Mouse (Mus musculus) neutrophil, adult 5-6 weeks (primary cell): ENCODE measurements around the gene Gm438. TPM values are rescaled to one million over a fixed set of nuclear protein-coding genes. Genes with fewer than 3 reads are reported as not detected.
"Not testable (repeated sequence)": the region's sequence is repeated elsewhere in the genome, so short reads cannot be mapped to it uniquely, and the experiment has no call there.

Source experiments
- ATAC-seq: fragments of 151-379, 151-347 bp; 2 replicates; pipeline ENCODE4 v1.8.0; 2017; ENCODE audit warnings: mild to moderate bottlenecking, moderate TSS enrichment; ENCODE audit not compliant: insufficient number of reproducible peaks, poor library complexity, low FRiP score, severe bottlenecking; ENCODE audit errors: extremely low read depth
- total RNA-seq: library from RNA; stranded (forward); fragments of 200-1000 nt; gene quantifications from 2 replicates; pipeline ENCODE4 v1.2.3, GENCODE M21; 2017

Gm438 gene
- total RNA-seq = not detected in 2 replicates

DNA sequence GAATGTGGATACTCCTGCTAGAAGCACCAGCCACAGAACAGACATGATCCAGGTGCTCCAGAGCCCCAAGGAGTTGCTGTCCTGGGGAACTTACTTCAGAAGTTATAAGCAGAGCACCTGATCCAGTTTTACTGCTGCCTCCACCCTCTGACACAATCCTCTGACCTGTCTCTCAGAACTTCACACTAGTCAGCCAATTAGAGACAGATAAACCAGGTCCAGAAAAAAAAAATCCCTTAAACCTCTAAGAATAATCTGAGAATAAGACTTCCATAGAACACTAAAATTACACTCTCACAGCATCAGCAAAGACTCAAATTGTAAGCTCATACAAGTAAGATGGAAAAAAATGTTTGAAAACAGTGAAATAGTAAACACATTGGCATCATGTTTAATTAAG, at the start of gene Gm438:
TSS of gene Gm438 (minus strand) at position 101 of the 400 bp plus-strand sequence.
- ATAC-seq = no peak

DNA sequence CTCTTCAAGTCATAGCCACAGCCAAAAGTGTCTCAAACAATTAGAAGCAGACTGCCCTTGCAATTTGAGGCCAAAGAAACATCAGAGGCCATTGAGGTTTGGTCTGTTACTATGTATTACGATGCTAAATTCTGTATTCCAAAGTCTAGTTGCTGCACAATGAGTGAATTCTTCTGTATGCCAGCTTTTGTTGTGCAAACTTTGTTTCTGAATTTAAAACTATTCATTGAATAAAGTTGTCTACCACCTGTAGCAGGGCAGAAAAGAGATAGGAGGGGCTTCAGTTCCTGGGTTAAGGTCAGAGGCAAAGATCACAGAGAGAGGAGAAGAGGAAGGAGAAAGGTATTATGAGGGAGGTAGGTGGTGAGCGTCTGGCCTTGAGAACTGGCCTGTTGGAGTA, 38.3 kb upstream of the Gm438 start:
- no peak for ATAC-seq

DNA sequence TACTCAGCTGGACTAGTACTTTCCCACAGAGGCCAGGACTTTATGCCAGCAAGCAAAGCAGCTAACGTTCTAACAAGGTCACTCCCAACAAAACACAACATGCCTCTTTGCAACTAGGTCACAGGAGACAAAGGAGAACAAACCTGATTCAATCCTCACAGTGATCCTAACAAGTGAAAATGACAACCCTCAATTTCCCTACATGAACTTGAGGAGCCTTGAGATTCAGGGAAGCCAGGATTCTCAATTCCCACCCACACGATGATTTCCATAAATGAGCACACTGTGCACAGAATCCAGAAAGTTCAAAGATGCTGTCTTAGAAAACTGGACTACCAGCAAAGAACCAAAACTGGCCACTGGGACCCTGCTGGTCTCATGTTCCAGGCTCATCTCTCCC, 37.6 kb upstream of the Gm438 start:
- ATAC-seq = no peak

DNA sequence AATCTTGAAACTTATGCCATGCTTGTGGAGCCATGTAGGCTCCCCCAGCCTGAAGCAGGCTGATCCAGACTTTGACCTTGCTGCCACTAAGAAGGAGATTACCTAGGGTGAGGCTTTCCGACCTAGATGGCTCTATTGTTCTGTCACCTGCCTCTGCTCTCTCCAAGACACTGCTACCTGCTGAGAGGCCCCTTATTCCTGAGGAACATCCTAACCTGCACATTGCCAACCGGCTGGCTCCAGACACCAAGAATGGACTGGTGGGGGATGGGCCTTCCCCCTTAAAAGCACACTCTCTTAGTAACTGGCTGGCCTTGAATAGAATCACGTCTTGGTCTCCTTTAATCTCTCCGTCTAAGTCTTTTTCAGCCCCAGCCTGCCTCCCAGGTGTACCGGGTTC, 20.8 kb upstream of the Gm438 start:
- ATAC-seq = not testable (repeated sequence)

DNA sequence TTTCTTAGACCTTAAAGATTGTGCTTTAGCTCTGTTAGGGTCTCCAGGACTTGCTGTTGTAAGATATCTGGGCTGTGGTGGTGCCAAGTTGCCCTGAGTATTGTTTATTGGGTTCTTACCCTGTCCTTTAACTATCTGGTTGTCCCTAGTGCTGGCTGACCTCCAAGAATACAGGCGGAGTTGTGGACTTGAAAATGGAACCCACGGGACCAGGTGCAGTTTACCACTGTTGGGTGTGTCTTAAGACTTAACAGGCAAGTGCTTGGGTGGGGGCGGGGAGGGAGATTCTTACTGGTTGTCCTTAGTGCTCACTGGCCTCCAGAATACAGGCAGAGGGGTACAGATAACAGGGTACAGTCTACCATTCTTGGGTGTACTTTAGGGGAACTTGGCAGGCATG, 17.2 kb upstream of the Gm438 start:
- no peak for ATAC-seq

DNA sequence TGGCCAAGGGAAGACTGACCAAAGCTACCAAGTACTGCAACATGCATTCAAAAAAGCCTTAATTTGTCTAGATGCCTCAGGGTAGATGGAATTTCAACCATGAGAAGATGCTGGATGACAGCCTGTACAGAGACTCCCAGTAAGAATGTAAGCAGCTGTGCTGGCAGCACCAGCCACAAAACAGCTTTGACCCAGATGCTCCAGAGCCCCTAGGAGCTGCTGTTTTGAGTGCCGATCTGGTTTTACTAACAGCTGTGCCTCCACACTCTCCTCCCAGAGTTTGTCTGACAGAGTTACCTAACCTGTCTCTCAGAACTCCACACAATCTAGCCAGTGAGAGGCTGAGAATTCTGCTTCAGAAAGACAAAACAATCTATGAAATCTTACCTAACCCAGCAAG, 3.8 kb upstream of the Gm438 start:
- no peak for ATAC-seq

DNA sequence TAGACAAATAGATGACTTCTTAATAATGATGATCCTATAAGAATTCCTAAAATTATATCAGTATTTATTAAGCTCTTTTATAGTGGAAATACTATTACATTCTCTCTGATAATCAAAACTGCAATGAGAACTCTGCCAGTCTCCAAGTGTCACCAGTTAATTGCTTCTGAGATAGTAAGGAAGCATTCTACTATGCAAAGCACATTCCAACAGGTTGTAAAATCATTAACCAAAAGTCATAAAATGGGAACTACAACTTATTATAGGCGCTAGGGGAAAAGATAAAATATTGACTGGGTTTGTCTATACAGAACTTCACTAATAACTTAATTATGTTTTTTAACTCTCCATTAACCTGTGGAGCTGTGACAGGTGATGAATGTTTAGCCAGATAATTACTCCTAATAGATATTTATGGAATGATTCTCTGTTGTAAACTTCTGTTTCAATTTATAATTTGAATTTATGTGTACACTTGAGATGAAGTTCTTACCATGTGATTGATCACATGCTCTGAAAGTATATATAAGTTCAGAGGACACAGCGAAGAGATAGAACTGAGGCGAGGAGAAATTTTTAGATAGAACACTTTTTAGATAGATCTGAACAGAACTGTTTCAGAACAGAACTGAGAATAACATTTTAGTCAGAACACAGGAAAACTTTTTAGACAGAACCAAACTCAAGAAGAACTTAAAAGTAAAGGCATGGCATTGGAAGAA, 3.7 kb downstream of the Gm438 start:
- no peak for ATAC-seq

DNA sequence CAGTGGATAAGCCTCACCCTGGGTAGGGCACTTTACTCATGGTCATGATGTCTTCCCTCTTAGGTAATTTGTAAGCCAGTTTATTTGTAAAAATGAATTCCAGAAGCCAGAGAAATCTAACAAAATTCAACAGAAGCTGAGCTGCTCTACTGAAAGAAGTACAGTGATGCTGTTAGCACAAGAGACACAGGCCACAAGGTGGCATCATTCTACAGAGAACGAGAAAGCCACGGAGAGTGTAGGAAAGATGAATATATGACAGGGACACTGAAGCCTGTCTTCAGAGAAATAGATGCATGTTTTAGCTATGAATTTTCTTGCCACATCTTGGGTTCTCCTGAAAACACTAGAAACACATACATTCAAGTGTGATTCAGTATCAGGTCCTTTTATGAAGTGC, 20.7 kb downstream of the Gm438 start:
- ATAC-seq = no peak

DNA sequence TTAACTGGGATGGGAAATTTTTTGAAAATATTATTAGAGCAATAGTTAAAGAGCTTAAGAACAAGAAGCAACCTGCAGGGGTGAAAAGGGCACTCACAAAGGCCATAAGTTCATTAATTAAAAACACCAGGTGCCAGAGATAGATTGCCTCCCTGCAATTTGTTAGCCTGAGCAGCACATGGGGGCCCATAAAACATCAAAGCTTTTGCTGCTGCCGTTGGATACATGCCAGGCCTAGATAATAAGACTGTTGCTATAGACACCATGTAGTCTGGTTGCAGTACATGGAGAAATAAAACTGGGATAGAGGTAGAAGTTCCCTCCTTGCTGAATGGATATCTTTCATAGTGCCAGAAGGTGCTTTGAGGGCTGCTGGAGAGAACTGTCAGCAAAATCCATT, 37.2 kb downstream of the Gm438 start:
- ATAC-seq = no peak

Other genes starting within 250 kb of the Gm438 start
- gene Gm13124, start 221.4 kb downstream of the Gm438 start, total RNA-seq = not detected in 2 replicates
- not detected in 2 replicates for gene Aadacl4, start 172.9 kb downstream of the Gm438 start, total RNA-seq
- gene Gm436, start 100.2 kb downstream of the Gm438 start, total RNA-seq = not detected in 2 replicates
- gene Gm13178, start 65.2 kb downstream of the Gm438 start, total RNA-seq = not detected in 2 replicates
- gene Dhrs3, start 106.2 kb upstream of the Gm438 start, total RNA-seq = 27.1 and 38.4 TPM in 2 replicates